Mouse (Mus musculus) NIH3T3 (cell line): ENCODE measurements around the gene Hdx.

Experiments
- DNase-seq: peaks from one replicate; pipeline ENCODE4 v3.0.0-alpha.2; 2012; ENCODE audit warnings: low read depth

Gene Hdx

DNA sequence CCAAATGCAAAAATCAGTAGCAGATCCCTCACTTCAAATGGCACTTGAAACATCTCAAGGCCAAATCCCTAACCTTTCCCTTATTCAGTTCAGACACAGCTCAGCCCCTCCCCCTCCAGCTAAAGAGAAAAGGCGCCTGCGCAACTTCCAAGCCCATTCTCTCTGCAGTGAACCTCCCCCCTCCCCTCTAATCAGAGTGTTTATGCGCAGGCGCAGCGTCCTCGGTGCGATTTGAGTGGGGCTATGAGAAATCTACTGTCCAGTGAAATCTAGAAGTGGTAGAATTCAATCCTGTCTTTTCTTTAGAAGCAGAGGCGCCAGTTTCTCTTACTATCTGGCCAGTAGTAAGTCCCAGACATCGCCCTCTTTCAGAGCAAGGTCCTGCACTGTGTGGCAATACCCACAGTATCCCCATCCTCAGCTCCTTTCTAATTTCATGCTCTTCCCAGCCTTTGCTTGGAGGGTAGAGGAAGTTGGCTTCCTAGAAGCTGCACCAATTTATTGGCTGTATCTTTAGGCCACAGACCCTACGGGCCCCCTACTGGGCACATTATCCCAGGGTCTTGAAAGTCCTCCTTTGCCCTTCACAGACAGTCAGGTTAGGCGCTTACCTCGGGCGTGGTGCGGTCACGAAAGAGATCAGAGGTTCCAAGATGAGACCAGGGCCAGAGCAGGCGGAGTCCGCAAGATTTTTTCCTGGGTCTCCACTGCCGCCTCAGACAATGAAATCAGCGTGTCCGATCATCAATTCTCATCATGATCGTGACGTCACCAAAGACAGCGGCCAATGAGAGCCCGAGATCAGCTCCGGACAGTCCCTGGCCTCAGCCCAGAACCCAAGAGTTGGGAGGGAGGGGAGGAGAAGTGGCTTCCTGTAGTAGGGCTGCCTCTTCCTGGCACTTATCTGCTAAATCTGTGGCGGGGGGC, at the start of gene Hdx:
Gene Hdx (minus strand): TSS at position 724 of the 927 bp plus-strand sequence.
- DNase-seq: peak; percentile 80

DNA sequence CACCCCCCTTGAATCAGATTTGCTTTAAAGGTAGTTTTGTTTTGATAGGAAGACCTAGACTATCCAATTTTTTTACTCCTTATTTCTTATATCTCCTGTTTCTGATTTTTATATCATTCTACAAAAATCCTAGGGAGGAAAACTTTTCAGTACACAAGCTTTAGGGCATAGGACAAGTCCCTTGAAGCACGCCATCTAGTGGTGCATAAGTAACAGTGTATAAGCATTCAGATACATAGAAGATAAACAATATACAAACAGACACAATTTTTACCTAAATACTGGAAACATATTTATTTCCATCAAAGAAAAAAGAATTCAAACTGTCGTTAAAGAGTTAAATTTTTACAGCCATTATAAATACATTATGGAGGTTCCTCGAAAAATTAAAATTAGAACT, 11.2 kb downstream of the Hdx start:
- no peak for DNase-seq

DNA sequence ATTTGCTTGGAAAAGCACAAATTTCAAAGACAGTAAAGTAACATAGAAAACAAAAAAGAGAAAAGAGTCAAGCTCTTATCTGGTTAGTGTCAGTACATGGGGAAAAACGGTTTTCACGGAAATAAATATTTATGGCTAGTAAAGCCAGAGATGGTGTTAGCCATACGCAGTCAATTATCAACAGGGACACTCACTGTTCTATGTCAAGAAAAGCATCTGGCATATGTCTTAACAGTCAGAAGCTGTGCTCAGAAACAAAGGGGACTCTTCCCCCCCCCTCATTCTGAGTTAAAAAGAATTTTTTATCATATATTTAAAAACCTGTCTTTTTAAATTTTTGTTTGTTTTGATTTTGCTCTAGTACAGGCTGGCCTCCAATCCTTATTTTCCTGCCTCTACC, 25.2 kb downstream of the Hdx start:
- DNase-seq: no peak

DNA sequence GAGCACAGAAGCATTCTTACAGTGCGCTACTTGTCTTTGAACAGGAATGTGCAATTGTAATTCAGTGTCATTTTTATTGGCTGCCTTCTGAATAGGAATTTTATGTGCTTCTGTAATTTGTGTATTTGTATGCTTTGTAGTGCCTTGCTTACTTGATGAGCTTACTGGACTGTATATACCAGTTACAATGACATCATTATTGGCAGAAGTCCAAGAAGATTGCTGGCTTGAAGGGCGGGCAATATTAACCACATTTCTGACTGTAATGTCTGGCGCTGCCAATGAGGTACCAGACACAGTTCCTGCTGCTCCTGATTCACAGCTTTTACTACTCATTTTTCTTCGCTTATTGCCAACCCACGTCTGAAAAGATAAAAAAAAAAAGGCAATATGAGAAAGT, 36.5 kb downstream of the Hdx start:
- DNase-seq: peak; percentile 3

DNA sequence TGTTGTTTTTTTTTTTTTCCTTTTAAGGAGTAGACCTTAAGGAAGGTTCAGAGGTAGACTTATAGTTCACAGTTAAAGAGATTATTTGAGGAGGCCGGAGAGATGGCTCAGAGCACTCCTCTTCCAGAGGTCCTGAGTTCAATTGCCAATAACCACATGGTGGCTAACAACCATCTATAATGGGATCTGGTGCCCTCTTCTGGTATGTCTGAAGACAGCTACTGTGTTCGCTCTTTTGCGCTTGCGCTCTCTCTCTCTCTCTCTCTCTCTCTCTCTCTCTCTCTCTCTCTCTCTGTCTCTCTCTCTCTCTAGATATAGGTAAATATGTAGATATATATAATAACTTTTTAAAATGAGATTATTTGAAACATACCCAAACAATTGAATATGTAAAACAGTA, 38.2 kb downstream of the Hdx start:
- peak; percentile 1 for DNase-seq

DNA sequence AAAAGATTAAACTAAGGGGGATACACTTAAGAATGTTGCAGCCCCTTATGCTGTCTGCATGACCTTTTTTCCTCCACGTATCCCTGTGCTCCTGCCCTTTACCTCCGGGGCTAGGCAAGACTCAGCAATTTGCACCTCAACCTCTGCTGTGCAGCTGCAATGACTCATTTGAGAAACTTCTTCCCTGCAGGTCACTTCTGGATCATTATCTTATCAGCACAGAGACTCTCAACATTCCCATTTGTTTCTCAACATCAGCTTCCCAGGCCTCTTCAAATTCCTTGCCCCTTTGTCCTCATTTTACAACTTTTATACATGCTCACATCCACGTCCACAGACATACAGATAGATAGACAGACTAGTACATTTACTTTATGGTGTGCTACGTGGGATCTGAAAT, 51.9 kb downstream of the Hdx start:
- no peak for DNase-seq

DNA sequence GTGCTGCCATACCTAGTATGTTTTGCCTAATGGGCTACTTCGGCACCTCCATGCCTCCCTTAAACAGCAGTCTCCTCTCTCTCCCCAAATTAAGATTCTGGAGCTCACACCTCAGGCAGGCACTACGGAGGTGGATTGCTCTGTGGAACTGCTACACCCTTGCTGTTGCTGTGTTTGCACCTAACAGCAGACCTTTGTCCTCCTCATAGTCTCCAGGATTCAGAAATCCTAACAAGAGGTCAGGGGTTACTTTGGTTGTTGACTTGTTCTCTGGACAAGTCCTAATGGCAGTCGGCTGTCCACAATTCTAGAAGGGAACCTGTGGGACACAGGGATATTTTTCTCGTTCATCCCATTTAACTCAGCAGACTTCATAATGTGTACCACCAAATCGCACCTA, 56.3 kb downstream of the Hdx start:
- no peak for DNase-seq

DNA sequence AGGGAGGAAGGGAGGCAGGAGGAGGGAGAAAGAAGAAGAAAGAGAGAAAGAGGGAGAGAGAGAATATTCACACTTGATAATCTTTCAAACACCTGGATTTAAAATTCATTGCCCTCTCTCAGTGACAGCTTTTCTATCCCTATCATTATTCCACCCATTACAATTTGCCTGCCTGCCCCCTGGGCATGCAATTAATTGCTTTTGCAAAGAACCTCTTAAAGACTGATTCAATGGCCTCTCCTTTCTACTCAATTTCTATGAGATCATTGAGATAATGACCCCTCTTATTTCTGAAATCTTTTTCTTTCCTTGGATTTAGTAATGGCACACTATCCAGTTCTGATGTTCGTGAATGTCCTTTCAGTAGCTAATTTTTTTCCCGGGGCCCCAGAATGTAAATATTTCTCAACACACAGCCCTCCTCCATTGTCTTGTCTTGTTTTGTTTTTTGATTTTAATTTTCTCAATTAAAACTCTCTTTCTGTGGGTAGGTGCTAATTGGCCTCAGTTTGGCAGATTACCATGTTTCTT, 99.2 kb downstream of the Hdx start:
- no peak for DNase-seq

DNA sequence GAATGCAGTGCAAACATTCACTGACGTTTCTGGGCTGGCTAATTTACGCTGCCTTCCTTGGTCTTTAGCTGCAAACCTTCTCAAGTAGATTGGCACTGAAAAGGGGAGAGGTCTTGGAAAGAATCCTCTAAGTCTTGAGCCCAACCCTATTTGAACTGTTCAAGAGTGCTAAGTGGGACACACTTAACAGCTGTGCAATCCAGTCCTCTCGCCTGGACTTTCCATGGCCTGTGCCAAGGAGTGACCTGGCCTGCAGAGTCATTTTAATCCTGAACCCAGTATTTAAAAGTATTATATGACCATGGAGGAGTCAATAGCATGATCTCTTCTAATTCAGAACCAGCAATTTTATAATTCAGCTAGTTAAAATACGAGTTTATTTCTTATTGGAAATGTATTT, 109.3 kb downstream of the Hdx start:
- DNase-seq: no peak

DNA sequence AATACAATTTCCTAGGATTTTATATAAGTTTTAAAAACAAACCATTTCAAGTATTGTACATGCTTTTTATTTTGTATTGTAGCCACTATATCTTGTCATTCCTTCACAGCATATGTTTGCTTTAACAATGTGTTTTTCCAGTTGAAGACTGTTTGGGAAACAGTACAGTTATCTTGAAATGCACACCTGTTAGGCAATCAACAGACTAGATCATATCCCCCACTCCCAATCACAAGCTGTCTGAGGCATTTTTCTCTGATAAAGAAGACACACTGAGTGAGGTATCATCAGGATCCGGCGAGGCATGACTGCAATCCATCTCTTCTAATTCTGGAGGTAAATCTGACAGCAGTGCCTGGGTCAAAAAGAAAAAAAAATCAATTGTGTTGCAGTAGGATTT, 119.8 kb downstream of the Hdx start:
- DNase-seq: no peak

DNA sequence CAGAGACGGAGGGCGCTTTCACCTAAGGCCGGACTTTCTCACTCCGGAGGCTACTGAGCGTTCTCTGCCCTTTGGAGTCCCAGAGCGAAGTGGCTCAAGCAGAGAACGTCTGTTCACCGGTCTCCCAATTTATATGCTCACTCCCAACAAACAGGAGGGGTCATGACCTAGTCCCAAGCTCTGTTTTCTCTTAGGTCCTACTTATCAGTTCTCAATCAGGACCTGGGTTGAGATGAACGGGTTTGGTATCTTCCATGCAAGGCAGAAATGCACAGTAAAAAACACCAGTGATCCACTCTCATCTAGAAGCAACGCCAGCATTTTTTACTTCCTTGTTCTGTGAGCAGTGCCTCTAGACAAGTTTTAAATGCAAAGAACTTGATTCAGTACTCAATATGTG, 159.0 kb downstream of the Hdx start, which contains the start of gene Rps6ka6:
Gene Rps6ka6 (minus strand): TSS at position 101 of the 400 bp plus-strand sequence.
- no peak for DNase-seq
